ENCODE assay signal across 13 mouse cellular contexts in the genomic region with DNA sequence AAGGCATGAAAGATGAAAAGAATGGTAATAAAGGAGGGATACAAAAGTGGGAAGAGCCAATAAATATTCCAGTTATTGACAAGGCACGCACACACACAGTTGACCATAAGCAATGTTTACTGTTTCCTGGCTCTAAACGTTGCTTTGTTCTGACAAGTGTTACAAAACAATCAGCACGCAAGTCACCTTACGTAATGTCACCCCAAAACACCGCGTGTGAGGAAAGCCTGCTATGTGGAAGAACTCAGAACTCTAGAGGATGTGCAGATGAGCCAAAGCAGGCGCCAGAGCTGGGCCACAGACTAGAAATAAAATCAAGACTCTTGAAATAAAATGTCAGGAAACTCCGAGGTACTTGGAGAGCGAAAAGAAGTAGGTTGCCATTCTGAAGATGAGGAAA.
"Had no signal": no experiment of that assay in that cellular context is flagged by ENCODE, and none has a peak within 500 bp of the region (broad histone marks: within the 10 kb centered on the region; RNA-seq: fewer than 3 reads in every experiment).

No protein-coding gene starts in this region.

- H3K4me2 ChIP-seq: lung, embryonic 14.5 days; midbrain, embryonic 12.5 days; neural tube, embryonic 12.5 days had no signal

- H3K9me3 ChIP-seq: midbrain, embryonic 10.5 days; midbrain, embryonic 12.5 days; neural tube, embryonic 12.5 days had no signal

- DNase-seq: lung, adult 18-20 months; lung, embryonic 14.5 days; lung, postnatal 10 days; lung, postnatal 4 days; midbrain, embryonic 14.5 days; right cerebral cortex, postnatal 4 days; spleen, adult 18-20 months; thymus, adult 18-20 months; thymus, postnatal 14 days; thymus, postnatal 36 days had no signal

- H3K27me3 ChIP-seq: midbrain, embryonic 12.5 days; neural tube, embryonic 12.5 days had no signal

- H3K4me1 ChIP-seq: midbrain, embryonic 10.5 days; midbrain, embryonic 12.5 days; neural tube, embryonic 12.5 days had no signal

- H3K27ac ChIP-seq: midbrain, embryonic 10.5 days; midbrain, embryonic 12.5 days; neural tube, embryonic 12.5 days had no signal

- H3K4me3 ChIP-seq: midbrain, embryonic 10.5 days; midbrain, embryonic 12.5 days; neural tube, embryonic 12.5 days had no signal

- H3K9ac ChIP-seq: lung, embryonic 14.5 days; midbrain, embryonic 12.5 days; neural tube, embryonic 12.5 days had no signal
